Mouse (Mus musculus) fibroblast of lung, adult 2 months (primary cell): Measurements from ENCODE around the gene Agfg2.
"Not testable (repeated sequence)": the region's sequence is repeated elsewhere in the genome, so short reads cannot be mapped to it uniquely, and the experiment has no call there.

Experiments
- DNase-seq: peaks from one replicate; pipeline ENCODE4 v3.0.0-alpha.2; 2011; ENCODE audit warnings: low read depth

Agfg2 gene

GRCm38 (mm10) chr5:137645091-137645651 is 39.4 kb downstream of the Agfg2 start:
- no peak for DNase-seq

- DNase-seq, result no peak
Observed at GRCm38 (mm10) chr5:137644484-137644883, 40.0 kb downstream of the Agfg2 start.

GRCm38 (mm10) chr5:137642886-137643285 is 41.6 kb downstream of the Agfg2 start:
- DNase-seq, result no peak

GRCm38 (mm10) chr5:137641054-137641453 is 43.5 kb downstream of the Agfg2 start, which contains the start of gene Sap25:
Gene Sap25, plus strand, starts transcription at chr5:137641334.
- DNase-seq, result no peak

- DNase-seq, result no peak
Observed at GRCm38 (mm10) chr5:137639472-137639871, 45.1 kb downstream of the Agfg2 start.

- DNase-seq, result no peak
Observed at GRCm38 (mm10) chr5:137633397-137634084, 51.0 kb downstream of the Agfg2 start.

- DNase-seq, result no peak
Observed at GRCm38 (mm10) chr5:137631591-137631990, 52.9 kb downstream of the Agfg2 start.

- DNase-seq, result no peak
Observed at GRCm38 (mm10) chr5:137631171-137631570, 53.4 kb downstream of the Agfg2 start.

- DNase-seq, result no peak
Observed at GRCm38 (mm10) chr5:137630602-137631001, 53.9 kb downstream of the Agfg2 start.

- no peak for DNase-seq
Observed at GRCm38 (mm10) chr5:137629906-137630545, 54.5 kb downstream of the Agfg2 start.

GRCm38 (mm10) chr5:137629306-137629721 is 55.2 kb downstream of the Agfg2 start:
- DNase-seq, result no peak

- peak; percentile 100 for DNase-seq
Observed at GRCm38 (mm10) chr5:137628498-137629305, 55.8 kb downstream of the Agfg2 start, which contains the start of the genes Fbxo24, Lrch4 and Gm20605. Gene Fbxo24, minus strand, starts transcription at chr5:137629002. Gene Lrch4, plus strand, starts transcription at chr5:137629121. Gene Gm20605, plus strand, starts transcription at chr5:137629175.

GRCm38 (mm10) chr5:137627991-137628390 is 56.5 kb downstream of the Agfg2 start:
- no peak for DNase-seq

- no peak for DNase-seq
Observed at GRCm38 (mm10) chr5:137623937-137624530, 60.5 kb downstream of the Agfg2 start.

- DNase-seq, result no peak
Observed at GRCm38 (mm10) chr5:137615347-137615746, 69.2 kb downstream of the Agfg2 start.

GRCm38 (mm10) chr5:137614921-137615320 is 69.6 kb downstream of the Agfg2 start:
- not testable (repeated sequence) for DNase-seq

GRCm38 (mm10) chr5:137613550-137613949 is 71.0 kb downstream of the Agfg2 start, which contains the start of gene Pcolce:
Gene Pcolce, minus strand, starts transcription at chr5:137613784.
- DNase-seq, result peak; percentile 58

GRCm38 (mm10) chr5:137613076-137613475 is 71.5 kb downstream of the Agfg2 start:
- no peak for DNase-seq

- peak; percentile 56 for DNase-seq
Observed at GRCm38 (mm10) chr5:137611245-137611602, 73.3 kb downstream of the Agfg2 start.

- peak; percentile 53 for DNase-seq
Observed at GRCm38 (mm10) chr5:137610548-137611244, 73.8 kb downstream of the Agfg2 start.

- DNase-seq, result no peak
Observed at GRCm38 (mm10) chr5:137610056-137610455, 74.5 kb downstream of the Agfg2 start.
